Mouse (Mus musculus) thymus, postnatal 25 days (tissue): ENCODE data around the gene Art3.
"Not testable (repeated sequence)": the region's sequence is repeated elsewhere in the genome, so short reads cannot be mapped to it uniquely, and the experiment has no call there.

Experiments
- DNase-seq: peaks from one replicate; pipeline ENCODE4 v3.0.0; 2022

Gene Art3

DNA sequence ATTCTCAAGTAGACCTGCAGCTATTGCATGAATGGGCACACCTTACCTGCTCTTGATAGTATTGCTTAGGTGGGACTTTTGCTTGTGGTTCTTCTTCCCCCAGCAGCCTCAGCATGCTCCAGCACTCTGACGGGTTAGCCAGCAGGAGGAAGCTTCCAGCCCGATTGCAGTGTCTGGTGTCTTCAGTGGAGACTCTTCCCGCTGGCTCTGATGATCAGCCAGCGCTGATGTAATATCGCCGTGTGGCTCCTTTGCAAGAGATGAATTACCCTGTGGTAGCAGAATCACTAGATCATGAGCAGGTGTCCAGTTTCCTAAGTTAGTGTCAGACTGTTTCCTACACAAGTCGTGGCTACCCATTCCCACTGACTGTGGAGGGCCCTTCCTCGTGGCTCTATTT lies 13.4 kb downstream of the Art3 start:
- no peak for DNase-seq

DNA sequence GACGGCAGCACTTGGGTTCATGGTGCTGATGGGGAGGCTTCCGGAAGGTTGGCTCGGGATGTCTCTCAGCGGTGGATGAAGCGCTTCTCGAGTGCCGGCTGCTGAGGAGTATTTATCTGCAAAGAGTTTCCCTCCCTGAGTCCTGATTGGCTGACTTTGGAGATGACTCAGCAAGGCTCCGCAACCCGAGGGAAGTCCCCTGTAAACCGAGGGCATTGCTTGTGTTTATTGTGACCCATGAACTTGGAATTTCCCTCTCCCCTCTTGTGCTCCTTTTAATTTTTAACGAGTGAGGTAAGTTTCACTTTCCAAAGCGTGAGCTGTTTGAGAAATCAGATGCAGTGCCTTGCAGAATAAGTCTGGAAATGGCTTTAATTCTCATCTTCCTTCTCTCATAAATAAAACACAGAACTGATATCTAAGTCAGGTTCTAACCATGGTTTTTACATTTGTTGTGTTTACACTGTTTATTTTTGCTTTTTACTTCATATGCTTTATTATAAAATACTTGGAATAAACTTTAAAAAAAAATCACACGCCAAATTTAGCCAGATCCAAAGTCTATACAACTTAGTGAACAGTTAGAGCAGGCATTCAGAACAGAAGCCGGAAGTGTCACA lies 17.3 kb downstream of the Art3 start, which contains the start of gene Cxcl10:
Cxcl10 (minus strand) TSS at position 96 of the 620 bp plus-strand sequence.
- peak; percentile 53 for DNase-seq

DNA sequence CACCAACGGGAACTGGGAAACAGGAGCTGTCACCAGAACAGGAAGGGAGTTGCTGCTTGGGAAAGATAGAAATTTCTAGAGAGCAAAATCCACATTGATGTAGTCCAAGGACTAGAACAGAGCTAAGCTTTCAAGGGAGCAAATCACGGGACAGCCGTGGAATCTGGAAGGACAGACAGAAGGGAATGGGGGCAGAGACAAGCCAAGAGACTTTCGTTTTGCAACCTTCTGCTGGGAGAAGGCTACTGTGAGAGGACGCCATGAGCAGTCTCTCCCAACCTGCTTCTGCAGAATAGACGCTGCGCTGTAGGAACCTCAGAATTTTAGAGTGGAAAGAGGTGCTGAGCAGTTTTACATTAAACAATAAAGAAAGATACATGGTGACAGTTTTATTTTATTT lies 18.1 kb downstream of the Art3 start:
- DNase-seq, result no peak

DNA sequence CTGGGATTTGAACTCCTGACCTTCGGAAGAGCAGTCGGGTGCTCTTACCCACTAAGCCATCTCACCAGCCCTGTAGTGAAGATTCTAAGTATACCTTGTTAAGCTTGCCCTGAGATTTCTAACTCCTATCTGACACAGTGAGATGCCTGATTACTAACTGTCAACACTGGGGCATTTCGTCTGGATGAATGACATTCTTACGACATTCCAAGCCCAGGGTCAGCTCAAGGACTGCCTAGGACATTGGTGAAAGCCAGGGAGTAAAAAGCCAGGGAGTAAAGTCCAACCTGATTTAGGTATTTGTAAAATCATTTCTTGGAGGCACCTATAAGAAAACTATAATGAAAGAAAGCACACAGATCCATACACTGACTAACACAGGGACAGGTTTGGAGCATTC lies 21.1 kb downstream of the Art3 start:
- not testable (repeated sequence) for DNase-seq

DNA sequence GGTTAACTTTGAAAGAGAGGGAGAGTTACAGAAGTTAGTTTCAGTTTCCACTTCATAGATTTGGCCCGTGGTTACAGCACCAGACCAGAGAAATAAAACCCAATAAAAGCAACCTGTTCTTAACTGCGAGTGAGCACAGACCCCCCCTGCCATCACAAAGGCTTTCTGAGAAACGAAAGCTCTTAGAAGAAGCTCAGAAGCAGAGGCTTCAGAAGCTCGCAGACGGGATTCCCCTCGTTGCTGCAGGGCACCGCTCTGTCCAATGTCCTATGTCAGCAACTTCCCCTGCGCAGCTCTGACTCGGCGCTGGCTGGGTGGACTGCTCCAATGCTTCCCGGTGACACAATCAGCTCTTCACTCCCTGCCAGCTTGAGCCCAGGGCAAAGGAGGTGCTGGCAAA lies 21.9 kb downstream of the Art3 start:
- peak; percentile 45 for DNase-seq

DNA sequence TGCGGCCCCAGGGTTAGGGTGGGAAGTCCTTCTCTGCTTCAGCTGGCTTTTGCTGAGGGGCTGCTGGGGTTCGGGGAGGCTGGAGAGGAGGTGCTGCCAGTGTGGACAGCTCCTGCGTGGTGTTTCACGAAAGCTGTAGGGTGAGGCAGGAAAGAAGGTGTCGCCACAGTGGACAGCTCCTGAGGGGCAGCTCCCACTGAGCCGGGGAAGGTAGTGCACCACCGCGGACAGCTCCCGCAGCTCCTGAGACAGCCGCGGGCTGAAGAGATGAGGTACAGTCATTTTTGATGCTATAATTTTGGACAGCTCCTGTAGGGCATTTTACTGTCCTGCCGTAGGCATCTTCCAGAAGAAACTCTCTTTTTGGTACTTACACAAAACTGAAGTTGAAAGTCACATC lies 26.4 kb downstream of the Art3 start:
- DNase-seq, result no peak

DNA sequence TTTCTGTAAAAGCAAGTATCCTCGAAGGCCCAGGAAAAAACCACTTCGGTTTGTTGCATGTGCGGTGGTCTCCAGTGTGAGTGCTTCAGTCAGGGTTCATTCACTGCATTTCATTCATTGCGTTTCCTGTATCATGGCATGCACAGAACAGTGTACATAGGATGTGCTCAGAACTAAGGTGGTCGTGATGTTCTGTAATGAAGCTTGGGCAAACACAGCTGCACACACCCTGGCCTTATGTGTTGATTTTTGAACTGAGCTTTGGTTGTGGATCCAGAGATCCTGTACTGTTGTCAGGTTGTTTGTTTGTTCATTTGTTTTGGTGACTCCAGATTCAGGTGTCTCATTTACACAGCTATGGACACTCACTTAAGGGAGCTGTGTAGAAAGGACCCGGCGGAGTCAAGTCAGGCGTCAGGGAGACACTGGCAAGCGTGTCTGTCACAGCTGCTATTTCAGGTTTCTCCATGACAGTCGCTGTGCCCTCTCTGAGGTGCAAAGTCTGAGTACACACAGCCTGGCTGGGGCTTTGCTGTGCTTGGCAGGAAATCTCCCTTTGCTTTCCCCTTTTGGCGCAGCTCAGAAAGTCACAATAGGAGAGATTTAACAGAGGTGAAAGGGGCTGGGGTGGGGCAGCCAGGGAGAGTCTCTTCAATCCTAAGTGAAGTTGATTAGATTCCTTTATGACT lies 27.3 kb downstream of the Art3 start:
- DNase-seq, result no peak

DNA sequence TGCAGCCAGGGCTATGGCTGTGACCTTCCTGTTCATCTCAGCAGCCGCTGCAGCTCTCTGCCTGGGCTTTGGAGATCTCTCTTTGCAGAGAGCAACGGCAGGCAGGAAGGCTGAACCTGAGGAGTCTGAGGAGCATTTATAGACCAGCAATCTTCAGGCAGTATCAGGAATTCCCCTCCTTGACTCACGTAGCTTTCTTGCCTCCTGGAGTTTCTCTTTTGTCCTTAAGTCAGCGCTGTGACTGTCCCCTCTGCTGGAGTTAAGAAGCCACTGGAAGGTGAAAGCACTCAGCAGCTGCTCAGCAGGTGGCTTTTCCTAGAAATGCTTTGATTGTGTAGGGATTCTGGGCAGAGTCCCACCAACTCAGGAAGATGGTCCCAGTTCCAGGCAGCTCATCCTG lies 31.6 kb downstream of the Art3 start:
- no peak for DNase-seq

DNA sequence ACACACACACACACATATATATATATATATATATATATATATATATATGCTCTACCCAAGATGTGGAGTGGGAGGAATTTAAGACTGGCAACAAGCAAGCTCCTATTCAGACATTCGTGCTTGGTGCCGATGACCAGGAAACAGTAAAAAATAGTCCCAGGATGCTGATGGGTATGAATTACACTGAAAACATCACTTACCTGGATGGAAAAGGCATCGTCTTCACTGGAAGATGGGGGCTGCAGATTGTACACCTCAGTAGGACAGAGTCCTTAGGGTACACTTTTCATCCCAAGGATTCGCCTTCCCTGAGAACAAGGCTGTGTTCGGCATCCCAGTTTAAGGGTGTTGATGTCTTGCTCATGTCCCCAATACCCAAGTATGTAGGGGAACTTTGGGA lies 32.4 kb downstream of the Art3 start:
- no peak for DNase-seq

DNA sequence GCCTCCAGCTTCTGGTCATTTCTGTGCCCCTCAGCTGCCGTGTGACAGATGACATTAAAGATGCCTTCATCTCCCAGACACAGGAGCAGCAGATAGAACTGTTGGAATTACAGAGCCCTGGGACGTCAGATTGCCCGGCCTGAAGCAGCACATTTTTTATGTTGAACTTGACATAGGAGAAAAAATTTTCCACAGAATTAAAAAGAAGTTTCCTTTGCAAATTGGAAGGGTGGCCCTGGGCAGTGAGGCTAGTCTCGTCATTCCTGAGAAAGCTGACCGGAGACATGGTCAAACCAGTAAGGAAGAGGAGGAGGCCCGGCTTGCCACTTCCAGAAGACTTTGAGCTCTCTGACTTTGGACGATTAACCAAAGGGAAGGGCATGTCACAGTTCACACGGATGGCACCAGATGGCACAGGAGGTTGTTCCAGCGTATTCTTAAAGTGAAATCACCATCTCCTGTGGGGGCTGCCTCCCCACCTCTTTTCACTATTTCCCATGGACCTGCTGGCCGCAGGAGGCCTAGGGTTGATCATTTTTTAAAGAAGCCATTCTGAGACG lies 33.6 kb downstream of the Art3 start:
- DNase-seq, result no peak

DNA sequence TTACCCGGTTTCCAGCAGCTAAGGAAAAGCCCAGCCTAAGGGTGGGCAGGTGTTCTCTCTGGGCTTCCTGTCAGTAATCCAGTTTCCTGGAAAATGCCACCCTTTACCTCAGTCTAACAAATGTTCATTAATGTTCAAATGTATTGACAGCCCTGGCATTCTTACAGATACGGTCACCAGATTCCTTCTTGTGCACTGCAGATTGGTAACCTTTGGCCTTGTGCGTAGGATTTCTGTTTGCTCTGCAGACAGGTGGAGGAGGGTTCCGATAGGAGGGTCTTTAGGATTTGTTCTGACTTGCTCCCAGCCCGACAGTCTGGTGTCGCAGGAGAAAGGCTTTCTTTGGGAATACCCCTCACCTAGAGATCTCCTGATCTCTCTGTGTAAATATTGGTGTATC lies 34.9 kb downstream of the Art3 start:
- no peak for DNase-seq

DNA sequence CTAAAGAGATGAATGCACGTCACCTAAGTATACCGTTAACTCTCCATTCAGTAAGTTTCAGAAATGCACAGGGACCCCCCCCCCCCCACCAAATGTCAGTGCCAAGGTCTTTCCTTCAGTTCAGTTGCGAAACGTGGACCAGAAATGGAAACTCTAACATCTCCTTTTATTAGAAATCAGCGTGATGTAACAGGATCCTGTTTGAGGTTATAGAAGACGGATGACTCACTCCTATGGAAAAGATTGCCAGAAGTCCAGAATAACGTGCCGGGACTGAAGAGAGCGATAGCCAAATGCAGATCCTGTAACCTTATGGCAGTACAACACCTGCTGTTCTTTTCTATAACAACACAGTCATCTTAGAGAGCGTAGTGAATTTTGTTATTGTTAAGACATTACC lies 36.8 kb downstream of the Art3 start:
- DNase-seq, result no peak

DNA sequence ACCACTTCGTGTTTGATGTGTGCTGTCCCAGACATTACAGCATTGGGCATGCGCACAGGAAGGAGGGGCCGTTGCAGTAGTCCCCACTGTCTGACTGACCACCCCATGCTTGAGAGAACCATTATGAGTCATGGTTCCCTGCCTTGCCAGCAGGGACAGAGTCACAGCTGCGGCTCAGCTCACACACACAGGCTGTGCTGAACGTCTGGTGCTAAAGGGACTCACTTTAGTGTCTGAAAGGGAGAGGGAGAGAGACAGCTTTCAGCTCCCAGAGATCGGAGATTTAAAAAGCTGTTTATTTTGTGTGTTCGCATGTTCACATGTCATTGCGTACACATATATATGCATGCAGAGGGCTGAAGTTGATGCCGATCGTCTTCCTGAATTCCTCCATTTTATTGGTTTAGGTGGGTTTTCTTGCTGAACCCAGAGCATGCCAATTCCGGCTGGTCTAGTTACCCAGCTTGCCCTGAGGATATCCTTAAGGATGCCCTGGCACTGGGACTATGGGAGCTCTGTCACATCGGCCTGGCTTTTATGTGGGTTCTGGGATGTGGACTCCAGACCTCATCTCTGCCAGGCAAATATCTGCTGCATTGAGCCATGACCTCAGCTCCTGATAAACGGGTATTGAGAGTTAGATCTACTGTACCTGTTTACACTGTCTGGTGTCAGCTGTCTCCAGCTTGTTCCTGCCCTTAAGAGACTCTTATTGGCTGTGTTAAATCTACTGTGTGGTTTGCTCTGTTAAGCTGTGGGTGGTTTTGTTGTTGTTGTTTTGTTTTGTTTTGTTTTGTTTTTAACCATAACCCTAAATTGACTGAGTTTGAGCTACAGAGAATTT lies 37.7 kb downstream of the Art3 start:
- no peak for DNase-seq

DNA sequence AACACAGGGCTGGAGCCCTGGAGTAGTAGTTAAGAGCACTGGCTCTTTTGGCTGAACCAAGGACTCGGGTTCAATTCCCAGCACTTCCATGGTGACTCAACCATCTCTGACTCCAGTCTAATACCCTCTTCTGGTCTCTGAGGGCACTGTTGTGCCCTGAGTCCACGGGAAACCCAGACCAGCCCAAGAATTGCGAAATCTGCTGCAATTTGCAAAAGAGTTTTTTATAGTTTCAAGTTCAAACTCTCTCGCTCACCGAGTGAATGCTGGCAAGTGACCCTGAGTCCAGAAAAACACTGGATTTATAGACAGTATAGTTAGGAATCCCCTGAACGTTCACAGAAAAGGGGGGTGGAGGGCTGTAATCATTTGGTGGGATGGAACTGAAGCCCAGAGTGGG lies 38.8 kb downstream of the Art3 start:
- no peak for DNase-seq

DNA sequence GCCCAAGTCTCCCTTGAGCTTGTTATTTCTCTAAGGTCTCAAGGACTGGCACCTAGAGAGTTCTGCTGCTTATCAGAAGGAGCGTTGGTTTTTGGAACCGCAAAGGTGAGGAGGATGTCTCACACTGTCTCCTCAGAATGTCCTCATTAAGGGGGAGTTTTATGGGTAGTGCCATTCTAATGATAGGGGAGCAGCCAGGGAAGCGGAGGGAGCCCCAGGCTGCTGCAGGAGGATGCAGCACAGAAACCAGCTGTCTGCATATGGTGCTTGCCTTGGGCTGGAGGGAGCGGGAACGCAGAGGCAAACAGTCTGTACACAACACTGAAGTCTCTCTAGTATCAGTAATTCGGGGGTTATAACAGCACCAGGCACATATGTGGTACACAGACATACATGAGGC lies 39.3 kb downstream of the Art3 start:
- DNase-seq, result no peak

DNA sequence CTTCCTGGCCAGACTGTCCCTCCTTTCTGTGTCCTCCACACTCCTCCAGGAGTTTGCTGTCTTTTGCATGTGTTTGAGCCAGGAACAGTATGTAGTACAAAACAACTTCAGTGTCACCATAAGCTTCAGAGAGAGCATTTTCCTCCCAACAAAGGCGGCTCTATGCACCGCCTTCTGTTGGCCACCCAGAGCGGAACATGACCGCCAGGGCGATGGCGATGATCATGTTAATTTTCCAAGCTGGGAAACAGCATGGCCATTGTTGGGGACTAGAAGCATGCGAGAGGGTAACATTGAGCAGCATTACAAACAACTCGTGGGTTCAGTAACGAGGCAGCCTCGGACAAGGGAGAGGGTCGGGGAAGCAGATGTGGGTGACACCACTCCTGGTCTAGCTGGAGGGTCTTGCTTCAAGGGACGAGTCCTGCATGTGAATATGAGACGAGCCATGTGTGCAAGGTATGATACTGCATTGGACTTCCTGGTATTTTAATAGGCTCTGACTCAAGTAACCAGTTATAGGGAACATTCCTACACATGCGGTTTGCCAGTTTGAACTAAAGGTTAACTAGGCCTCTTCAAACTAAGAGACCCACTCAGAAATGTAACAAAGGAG lies 39.8 kb downstream of the Art3 start:
- DNase-seq, result no peak

DNA sequence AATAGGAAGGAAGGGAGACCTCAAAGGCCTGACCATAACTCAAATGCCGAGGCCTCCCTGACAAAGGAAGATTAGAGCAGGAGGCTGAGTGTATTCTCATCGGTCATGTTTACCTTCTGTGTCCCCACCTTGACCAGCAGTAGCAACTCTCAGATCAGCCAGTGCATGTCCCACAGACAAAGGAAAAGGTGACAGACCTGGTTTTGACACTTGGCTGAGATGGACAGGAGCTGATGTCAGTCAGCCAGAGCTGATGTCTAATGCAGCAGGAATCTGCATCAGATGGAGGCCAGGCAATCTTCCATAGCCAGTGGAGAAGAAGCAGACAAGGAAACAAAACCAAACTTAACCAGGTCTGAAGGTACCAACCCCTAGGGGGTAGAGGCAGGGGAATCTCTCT lies 41.0 kb downstream of the Art3 start:
- DNase-seq, result no peak

DNA sequence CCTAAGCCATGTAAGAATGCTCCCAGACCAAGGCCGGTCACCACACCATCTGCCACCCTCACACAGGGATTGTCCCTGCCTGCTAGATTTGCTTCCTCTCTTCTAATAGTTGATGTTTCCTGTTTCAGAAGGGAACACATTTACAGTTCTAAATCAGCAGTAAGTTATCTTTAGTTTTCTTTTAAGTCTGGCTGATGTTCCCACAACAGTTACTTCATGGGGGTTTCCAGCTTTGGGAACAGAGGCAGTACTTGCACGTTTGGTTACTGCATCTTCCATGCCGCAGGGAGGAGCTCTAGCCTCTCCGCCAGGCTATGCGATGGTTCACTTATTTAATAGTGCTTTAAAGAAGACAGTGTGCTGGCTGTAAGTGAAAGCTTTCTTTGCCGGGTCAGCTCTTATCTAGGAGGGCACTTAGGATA lies 43.1 kb downstream of the Art3 start:
- peak; percentile 48 for DNase-seq

DNA sequence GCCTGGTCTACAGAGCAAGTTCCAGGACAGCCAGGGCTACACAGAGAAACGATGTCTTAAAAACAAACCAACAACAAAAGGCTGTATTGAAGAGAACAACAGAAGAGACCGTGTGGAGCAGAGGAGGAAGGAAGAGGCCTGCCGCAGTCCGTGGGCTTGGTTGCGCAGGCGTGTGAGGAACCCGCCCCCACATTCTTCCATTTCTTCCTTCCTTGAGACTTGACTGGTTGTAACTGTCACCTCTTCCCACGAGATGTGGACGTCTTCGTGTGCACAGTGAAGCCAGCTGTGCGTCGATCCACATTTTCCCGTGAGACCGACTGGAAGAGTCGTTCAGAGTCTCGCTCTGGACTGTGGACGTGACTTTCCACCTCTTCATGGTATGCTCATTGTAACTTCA lies 43.7 kb downstream of the Art3 start:
- peak; percentile 53 for DNase-seq

DNA sequence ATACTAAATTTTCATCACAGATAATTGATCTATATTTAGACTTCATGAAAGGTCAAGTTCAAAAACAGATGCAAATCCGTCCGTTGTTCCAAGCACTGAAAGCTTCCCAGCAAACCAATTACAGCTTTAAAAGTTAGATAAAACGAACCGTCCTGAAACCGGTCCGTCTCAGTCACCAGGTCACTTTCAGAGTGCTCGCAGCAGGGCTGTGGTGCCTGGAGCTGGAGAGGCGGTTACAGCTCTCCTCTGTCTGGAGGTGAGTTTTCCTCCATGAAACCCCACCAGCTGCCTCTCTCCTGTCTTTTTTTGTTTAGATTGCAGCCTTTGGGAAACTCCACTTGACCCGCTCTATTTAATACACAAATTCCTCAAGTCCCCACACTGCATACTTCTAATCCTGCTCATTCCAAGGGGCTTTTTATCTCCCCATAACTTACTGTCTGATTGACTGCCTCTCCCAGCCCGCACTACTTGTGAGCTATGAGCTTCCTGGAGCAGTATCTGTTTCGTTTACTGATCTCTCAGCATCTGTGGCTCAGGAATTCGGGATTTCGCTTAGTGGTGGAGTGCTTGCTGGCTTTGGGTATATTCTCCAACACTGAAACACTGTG lies 45.3 kb downstream of the Art3 start:
- no peak for DNase-seq

DNA sequence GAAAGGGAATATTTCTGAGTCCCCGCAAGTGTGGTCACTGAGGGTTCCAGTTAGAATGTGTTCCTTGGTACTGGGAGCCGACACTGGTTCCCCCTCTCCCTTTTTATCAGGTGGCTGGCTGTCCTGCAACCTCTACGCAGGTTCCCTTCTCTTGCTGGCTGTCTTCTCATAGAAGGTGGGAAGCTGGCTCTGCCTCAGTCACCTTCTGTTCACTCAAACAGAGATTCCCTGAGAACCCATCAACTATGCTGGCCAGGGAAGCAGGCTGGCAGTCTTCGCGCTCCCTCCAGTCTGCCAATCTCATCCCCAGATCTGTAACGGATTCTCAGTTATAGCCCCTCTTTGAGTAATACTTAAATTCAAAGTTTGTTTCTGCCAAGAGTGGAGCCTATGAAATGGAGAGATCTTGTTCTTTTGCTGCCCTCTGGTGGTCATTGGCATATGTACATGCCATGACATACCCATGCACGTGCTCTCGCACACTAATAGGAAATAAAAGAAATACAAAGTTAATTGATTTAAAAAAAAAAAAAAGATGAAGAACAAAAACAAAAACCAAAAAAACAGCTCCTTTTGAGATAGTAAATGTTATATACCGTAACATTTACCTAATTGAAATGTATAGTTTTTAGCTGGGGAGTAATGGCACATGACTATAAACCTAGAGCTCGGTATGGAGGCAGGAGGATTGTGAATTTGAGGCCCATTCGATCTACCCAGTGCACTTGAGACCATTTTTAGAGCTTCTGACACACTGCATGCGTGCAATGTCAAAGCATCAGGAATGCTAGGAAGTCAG lies 50.1 kb downstream of the Art3 start:
- peak; percentile 74 for DNase-seq

DNA sequence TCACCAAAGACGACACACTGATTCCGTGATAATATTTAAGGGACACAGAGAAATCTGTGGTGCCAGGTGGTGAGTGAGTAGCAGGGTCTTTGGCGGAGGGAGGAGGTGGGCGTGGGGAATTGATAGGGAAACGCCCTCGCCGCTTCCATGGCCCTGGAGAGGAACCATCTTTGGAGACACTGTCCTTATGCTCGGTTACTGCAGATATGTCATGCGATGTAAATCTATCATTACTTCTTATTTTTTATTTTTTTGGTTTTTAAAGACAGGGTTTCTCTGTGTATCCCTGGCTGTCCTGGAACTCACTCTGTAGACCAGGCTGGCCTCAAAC lies 50.7 kb downstream of the Art3 start:
- DNase-seq, result no peak
